Mouse (Mus musculus): ENCODE data around the gene 4930518I15Rik.

- TF ChIP-seq CTCF (IDR thresholded peaks at IDR 0.05 in 2 of 3, conservative IDR thresholded peaks at IDR 0.05 in 1 of 3; ENCODE audit: control insufficient read depth in 1 of 3, insufficient read depth in 1 of 3, low read depth in 2 of 3, low read length in 3 of 3, poor library complexity in 1 of 3, severe bottlenecking in 1 of 3): no peak
- no peak for TF ChIP-seq POLR2A (IDR thresholded peaks at IDR 0.05; ENCODE audit: control insufficient read depth in 1 of 2, insufficient read depth in 1 of 2, low read depth in 1 of 2, low read length in 2 of 2, poor library complexity in 1 of 2)
- no peak for TF ChIP-seq HCFC1 (IDR thresholded peaks at IDR 0.05; ENCODE audit: low read depth, low read length)
- no peak for TF ChIP-seq ELF1 (IDR thresholded peaks at IDR 0.05; ENCODE audit: low read depth, low read length)
- 0 out of 4 replicates have a peak, but pooled peaks of 1 of the 2 experiments have one; percentile 27 for TF ChIP-seq EP300 (IDR thresholded peaks at IDR 0.05; ENCODE audit: low read depth in 1 of 2, low read length in 2 of 2)
- TF ChIP-seq E2F4 (IDR thresholded peaks at IDR 0.05; ENCODE audit: borderline replicate concordance, low read depth, low read length): no peak
- TF ChIP-seq TBP (IDR thresholded peaks at IDR 0.05; ENCODE audit: low read depth, low read length): no peak
- no peak for TF ChIP-seq NRF1 (IDR thresholded peaks at IDR 0.05; ENCODE audit: insufficient read depth, low read depth, low read length, poor library complexity, severe bottlenecking)
- peak; percentile 46; the same call in 1 of the 2 replicates for TF ChIP-seq ETS1 (IDR thresholded peaks at IDR 0.05; ENCODE audit: low read depth, low read length)
- no peak for TF ChIP-seq CHD2 (IDR thresholded peaks at IDR 0.05; ENCODE audit: low read length)
Measured at GRCm38 (mm10) chr2:156870519-156870918, 12.8 kb upstream of the 4930518I15Rik start.

All from MEL (cell line).